Mouse (Mus musculus) layer of hippocampus, adult 9-10 months (tissue): ENCODE data around the gene Faim2.

Experiments used
- DNase-seq: peaks from one replicate; pipeline ENCODE4 v3.0.0; 2022; ENCODE audit warnings: low spot score

The Faim2 gene

GRCm38 (mm10) chr15:99527629-99528353, at the start of gene Faim2:
Faim2 (minus strand) TSS chr15:99528165.
- DNase-seq, result peak; percentile 41

GRCm38 (mm10) chr15:99569123-99569522, 41.2 kb upstream of the Faim2 start:
- DNase-seq, result no peak

DNA sequence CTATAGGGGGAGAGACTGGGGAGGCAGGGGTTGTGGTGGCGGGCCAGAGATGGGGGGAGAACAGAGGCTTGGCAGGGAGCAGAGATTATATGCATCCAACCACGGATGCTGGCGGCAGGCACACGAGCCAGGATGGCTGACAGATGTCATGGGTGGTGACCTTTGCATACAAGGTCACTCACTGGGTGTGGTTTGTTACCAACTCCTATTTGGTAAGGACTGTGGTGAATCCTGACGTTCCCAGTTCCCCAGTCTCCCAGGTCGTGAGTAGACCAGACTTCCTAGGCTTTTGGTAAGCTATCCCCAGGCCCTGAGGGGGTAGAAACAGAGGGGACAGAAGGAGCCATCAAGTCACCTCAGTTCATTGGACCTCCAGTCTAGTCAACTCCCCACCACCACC, 40.7 kb upstream of the Faim2 start:
- no peak for DNase-seq

DNA sequence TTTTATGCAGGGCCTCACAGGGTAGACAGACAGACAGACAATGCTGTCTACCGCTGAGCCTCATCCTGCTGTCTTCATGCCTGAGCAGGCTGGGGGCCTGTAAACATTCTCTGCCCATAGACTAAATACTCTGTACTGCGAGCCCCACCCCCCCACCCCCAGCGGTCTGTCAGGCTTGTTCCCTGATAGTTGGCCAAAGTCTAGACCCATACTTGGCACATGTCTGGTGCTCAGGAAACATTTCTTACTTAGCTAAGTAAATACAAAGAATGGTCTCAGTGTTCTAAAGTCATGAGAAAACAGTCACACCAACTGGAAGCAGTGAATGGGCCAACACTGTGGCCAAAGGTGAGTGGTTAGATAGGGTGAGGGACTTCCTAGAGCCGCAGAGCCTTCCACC, 39.4 kb upstream of the Faim2 start:
- no peak for DNase-seq

DNA sequence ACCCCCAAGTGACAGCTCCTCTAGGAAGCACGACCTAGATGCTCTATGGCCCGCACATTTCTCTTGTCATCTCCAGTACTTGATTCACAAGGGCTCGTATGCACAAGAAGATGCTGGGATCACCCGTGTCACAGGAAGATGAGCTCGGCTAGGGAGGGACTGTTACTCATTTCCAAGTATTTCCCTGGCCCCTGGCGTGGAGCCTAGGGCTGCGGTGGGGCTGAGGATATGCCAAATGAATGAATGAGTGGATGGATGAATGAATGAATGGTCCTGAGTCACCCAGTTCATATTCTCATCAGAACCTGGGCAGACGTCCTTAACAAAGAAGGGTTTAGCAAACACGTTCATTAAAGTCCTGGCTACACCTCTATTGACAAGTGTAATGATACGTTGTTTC, 32.3 kb upstream of the Faim2 start:
- no peak for DNase-seq

DNA sequence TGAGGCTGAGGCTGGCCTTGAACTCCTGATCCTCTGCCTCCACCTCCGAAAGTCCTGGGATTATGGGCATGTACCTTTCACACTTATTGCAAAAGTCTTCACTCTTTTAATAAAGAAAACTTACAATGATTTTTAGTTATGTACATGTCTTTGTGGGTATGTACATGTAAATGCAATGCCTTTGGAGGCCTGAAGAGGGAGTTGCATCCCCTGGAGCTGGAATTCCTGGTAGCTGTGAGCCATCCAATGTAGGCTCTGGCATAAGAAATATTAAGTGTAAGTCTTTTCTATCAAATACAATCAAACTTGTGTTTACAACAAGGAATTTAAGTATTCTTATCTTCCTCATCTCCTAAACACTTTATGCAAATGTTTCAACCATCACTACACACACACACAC, 31.0 kb upstream of the Faim2 start:
- no peak for DNase-seq

DNA sequence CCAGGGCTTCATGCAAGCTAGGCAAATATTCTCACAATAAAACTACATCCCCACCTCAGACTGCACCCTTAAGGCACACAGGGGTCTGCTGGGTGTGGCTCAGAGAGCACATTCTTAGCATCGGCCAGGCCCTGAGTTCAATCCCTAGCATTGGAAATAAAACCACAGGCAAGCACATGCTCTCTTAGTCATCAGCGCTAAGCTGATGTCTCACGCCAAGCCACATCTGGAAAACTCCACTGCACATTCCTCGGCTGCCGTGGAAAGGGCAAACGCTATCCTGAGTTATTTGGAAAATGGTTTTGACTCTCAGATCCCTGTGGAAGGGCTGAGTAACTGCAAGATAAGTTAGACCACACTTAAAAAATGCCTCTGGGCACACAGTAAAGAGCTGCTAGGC, 25.8 kb upstream of the Faim2 start:
- DNase-seq, result no peak

DNA sequence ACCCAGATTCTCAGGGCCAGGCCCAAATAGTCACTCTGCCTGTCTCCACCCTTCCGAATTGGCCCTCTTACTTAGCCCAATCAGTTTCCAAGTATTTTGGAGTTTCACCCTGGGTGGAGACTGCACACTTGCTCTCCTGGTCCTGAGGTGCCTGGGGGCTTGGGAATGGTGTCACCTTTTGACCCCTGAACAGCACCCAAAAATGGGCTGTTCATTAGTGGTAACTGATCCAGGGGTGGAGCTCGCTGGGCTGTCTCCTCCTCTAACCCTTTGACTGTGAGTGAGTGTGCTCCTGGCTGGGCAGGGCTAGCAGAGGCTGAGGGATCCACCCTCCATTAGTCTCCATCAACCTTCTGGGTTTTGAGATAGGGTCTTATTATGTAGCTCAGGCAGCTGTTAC, 21.9 kb upstream of the Faim2 start:
- no peak for DNase-seq

DNA sequence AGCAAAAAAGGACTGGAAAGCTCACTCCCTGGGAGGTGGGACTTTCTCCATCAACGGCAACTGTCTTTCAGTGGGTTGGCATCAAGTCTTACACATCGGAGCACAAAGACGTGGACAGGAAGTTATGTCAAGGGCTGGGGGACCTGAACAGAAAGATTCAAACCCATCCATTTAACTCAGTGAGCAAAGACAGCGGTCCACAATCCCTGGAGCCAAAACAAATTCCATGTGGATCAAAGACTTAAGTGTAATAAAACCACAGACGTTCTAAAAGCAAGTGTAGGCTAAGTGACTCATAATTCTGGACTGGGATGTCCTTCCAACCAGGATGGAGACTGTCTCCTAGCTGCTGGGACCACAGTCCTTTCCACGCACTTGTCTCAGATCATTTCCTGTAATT, 19.8 kb upstream of the Faim2 start:
- DNase-seq, result no peak

DNA sequence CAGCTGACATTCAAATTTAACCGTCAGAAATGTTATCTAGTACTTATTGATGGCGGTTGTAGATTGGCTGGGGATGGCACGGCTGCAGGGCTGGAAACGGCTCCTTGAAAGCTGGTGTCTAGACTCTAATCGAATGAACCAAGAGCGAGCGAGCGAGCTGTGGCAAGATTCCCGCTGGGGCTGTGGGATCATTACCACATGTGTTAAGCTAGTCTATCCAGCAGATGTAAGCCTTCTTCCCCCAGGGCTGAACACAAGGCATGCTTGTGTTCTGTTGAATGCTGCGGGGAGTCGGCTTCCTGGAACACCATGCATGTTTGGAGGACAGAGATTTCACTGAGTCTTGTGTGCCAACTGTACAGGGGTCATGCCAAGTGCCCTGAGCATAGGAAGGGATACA, 18.6 kb upstream of the Faim2 start:
- DNase-seq, result no peak

GRCm38 (mm10) chr15:99544047-99544446, 16.1 kb upstream of the Faim2 start:
- DNase-seq, result no peak

- DNase-seq, result no peak
Observed at GRCm38 (mm10) chr15:99539891-99540290, 11.9 kb upstream of the Faim2 start.

DNA sequence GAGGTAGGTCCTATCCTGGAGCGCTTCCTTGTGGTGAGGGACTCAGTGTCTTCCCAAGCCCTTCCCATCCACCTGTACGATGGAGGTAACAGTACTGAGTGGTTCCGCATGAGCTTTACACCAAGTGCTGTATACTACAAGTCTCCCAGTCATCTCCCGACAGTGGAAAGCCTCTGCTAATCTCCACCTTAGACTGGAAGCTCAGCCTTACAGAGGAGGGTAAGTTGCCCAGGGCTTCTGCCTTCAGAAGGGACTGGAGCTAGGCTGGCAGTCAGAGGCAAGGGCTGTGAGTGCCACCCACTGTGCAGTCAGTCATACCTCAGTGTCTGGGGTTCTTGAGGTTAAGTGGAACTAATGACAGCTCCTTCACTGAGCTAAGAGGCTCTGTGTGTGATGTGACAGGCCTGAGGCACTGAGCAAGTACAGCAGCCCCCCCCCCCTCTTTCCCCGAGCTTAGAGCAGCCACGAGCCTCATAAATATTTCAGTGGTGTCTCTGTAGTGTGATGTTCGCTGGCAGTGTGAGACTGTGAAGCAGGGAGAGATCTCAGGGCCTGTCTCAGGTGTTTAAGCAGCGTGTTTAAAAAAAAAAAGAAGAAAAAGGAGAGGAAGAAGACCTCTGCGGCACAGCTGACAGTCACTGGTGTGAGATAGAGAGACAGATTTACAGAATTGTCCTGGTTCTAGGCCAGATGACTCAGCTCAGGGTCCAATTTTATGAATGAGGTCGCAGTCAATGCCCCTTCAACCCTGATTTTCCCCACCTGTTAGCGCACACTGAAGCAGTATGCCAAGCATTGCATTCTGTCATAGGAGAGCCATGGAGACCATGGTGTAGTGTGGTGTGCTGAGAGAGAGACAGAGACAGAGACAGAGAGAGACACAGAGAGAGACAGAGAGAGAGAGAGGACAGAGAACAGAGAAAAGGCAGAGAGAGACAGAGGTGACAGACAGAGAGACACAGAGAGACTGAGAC, 9.2 kb upstream of the Faim2 start:
- no peak for DNase-seq

DNA sequence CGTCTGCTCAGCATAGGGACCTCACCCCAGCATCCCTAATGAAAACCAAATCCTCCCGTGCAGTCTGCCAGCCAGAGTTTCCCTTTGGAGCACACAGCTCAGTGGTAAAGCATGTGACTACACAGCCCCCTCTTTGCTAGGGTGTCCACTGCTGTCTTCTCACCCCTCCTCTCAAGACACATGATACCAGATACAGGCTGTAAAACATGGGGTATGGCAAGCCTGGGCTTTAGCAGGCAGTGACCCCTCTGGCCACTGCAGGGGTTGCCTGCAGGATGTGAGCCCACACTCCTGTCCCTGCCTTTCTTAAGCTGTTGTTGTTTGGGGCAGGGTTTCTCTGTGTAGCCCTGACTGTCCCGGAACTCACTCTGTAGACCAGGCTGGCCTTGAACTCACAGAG, 4.1 kb upstream of the Faim2 start:
- no peak for DNase-seq

DNA sequence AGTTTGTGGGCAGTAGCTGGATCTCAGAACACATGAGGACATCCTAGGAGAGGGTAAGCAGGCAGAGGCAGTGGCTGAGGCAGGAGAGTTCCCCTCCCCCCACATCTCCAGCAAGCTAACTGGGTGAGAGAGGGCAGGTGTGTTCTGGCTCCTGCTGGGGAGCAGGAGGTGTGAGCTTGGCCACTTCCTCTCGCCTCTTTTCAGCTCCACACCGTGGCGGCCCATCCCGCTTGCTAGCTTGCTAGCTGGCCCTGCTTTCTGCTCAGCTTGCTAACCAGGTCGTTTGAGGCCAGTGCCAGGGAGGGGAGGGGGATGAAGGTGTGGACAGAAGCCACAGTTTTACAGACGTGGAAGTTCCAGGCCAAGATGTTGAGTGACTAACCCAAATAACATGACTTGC, 3.2 kb upstream of the Faim2 start:
- no peak for DNase-seq

DNA sequence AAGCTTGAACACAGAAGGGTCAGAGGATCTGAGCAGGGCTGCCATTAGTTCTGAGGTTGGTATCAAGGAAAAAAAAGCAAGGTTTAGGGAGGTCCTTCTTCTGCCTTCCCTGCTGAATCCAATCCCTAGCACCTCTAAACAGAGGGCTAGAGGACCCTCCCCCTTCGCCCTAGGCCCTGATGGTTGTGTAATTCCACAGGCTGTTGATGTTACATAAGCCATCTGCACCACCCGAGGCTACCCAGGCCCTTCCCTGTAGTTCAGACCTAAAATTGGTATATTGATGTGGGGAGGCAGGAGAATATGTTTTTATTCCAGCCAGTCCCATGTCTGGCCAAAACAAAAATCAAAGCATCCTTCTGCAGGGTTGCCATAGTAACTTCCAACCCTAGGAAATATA, 1.3 kb downstream of the Faim2 start:
- peak; percentile 51 for DNase-seq

DNA sequence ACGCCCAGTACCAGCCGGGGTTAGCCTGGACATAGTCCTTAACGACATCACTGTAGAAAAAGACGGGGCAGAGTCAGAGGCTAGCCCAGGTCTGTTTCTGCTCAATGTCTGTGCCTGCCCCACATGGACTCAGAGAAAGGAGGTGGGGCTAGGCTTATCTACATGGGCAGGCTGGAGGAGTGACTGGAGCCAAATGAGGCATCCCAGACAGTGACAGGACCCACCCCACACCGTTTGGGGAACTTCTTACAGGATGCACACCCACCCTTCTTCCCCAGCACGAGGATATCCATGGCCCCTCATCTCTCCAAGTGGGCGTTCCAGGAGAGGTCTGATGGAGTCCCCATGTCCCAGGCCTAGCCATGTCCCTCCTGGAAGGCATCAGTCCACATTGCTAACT, 7.7 kb downstream of the Faim2 start:
- DNase-seq, result no peak

- DNase-seq, result no peak
Observed at GRCm38 (mm10) chr15:99519626-99520025, 8.3 kb downstream of the Faim2 start.

- DNase-seq, result no peak
Observed at GRCm38 (mm10) chr15:99517715-99518114, 10.2 kb downstream of the Faim2 start.

DNA sequence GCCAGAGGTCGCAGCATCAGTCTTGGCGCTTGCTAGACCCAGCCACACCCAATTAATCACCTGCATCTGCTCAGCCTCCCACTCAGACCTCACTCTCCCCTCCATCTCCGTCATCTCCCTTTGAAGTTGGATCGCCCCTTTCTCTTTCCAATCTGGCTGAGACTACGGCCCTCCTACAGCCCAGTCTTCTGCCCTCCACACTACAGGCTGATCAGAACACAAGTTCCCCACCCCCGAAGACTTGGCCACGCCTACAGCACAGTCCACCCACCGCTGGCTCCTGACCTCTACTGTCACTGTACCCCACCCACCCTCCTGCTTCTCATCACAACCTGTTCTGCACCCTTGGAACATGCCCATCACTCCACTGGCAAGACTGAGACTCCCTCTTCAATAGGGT, 11.2 kb downstream of the Faim2 start:
- DNase-seq, result no peak

DNA sequence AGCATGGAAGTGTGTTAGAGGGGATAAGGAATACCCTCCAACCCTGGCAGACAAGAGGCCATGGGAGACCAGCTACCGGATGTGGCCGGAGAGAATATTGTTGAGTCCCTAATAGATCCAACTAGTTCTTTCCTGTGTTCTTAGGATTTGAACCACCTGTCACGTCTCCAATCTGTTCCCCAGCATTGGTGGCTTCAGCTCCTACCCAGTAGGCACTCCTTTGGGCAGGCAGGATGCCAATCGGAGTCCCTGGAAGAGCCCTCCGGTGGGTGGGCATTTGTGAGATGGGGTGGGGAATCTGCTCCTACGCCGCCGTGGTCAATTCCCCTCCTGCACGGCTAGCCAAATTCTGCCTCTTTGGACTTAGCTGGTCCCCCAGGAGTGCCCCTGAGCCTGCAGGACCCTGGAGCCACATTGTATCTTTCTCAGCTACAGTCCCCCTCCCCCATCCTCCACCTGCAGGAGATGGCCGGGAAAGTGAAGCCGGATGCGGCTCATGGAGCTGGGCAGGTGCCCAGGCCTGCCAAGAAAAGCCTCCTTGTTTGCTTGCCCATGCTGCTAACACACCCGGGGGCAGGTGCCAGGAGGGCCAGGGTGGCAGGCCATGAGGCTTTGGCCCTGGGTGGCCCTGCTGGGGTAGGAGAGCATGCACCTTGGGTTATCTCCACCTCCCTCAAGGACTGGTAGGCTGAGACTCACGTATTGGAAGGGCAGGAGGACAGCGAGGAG, 16.0 kb downstream of the Faim2 start:
- no peak for DNase-seq

DNA sequence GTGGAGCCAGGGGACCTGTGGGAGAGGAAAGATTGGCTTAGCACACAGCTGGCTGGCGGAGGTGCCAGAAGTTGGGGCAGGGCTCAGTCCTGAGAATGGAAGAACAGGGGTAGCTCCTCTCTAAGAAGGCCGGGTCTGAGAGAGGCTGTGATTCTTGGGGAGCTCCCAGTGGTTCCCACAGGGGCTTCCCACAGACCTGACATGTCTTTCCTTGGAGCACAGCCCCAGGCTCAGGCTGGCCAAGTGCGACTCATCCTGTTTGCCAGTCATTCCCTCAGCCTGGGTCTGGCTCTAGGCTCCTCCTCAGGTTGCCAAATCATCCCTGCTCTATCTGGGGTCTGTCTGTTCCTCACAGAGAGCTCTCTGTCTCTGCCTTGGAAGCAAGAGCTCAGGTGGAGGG, 17.3 kb downstream of the Faim2 start:
- DNase-seq, result no peak

- no peak for DNase-seq
Observed at GRCm38 (mm10) chr15:99509840-99510239, 18.1 kb downstream of the Faim2 start.
